Mouse (Mus musculus) MEL-GATA-1-ER (cell line): ENCODE results near the gene Fam107b.

Experiments
- DNase-seq: peaks from one replicate; pipeline ENCODE4 v3.0.0-alpha.2; 2012; ENCODE audit warnings: low read depth; ENCODE audit errors: extremely low read depth

The Fam107b gene

DNA sequence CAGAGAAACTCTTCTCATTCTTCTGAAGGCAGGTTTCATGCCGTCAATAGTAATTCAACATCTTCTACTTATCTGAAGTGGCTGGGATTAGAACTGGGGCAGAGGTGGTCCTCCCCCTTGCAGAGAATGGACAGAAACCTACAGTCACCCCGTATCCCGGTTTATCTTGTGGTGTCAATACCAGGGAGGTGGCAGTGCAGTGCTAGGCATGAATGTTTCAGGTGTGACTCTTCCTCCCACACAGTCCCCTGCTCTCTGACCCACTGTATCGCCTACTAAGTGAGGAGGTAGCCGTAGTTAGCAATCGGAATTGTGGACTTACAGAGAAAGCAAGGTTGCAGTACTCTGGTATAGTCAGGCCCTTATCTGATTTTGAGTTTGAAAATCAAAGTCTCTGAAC lies 201.2 kb downstream of the Fam107b start:
- DNase-seq, result no peak

DNA sequence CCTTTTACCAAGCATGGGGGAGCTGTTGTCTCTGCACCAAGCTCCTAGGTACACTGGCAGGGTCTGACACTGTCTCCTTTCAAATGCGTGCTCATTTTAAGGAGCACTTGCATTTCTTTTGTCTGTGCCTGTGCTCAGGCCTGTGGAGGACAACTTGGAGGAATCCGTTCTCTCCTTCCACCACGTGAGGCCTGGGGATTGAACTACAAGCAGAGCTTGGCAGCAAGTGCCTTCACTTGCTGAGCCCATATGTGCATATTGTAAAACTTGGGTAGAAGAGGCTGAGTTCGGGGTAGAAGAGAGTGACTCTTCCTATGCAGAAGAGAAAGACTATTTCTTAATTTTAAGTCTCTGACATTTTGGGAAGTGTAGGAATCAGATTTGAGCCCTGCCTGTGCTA lies 202.8 kb downstream of the Fam107b start:
- DNase-seq, result no peak

DNA sequence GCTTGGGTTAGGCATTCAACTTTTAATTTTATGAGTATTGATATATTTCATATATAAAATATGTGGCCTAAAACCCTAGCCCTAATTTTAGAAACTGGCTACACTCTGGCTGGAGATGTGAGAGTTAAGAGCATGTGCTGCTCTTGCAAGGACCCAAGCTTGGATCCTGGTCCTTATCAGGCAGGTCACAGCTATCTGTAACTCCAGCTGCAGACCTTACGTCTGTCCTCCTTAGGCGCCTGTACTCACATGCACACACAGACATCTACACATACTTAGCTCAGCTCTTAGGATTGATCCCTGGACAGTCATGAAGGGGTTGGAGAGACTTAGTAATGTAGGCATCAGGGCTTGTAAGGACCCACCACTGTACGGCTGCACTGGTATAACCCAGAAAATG lies 205.3 kb downstream of the Fam107b start:
- DNase-seq, result peak; percentile 13

DNA sequence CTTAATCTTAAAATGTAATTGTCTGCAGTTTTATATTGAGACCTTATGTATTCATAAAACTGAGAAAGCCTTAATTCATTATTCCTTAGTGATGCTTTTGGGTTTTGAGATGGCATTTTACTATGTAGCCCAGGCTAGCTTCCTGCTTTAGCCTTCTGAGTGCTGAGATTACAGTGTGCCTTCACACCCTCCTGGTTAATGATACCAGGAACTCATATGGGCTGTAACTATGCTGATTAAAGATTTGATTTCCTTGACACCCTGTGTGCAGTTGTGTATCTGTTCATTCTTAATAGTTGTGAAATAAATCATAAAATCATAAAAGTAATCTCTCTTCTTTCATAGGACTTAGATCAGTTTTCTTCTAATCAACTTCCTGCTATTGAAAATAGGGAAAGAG lies 205.8 kb downstream of the Fam107b start:
- DNase-seq, result no peak

DNA sequence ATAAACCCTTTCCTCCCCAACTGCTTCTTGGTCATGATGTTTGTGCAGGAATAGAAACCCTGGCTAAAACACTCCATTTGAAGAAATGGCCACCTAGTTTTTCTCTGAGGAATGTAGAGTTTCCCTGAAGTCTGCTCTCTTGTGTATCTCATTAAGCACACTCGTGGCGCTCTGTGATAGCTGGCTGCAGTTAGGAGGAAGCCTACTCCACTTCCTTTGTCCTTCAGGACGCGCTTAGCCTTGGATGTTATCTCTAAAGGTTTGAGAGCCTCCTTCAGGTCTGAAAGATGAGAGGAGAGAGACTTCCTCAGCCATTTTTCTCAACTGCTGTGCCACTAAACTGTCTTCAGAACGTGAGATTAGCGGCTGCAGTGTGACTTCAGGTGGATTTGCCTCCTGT lies 207.4 kb downstream of the Fam107b start:
- peak; percentile 11 for DNase-seq

DNA sequence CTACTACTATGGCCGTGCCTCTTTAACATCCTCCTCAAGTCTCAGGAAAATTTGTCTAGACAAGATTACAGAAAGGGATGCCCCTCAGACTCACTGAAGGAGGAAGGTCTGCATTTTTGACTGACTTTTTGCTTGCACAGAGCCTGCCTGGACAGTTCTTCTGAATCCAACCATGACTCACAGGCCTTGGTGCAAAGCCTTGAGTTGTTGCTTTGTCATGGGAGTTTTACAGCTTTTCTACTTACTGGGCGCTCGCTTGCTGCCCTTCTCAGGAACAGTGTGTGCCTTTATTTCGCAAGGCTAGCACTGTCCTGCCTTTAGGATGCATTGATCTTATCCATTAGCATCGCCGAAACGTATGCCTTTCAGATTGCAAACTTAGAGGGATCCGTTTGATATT lies 215.3 kb downstream of the Fam107b start:
- no peak for DNase-seq

DNA sequence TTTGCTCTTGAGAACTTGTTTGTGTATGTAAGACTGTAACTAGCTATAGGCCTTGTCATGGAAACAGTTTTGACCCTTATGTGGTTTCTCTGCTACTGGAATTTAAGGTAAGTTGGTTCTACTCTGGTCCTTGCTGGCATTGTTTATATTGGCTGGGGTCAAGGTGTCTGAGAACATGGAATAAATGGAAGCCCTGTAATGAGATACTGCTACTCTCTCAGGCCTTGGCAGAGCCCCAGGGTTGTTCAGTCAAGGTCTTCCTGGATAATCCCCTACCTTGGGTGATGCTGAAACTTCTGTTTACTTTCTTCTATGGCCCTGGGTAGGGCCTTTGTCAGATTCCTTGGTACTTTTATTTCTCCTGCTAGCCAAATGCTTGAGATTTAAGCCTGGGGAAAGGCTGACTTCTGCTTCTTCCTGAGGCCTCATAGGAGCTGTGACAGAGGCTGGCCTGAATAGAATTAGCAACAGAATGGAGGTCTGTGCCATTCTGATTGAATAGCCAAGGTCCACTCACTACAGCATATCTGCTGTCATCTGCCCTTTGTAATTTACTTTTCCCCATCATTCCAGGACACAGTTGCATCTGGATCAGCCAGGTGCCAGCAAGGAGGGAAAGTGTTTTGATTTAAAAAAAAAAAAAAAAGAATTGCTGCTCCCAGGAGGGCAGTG lies 217.6 kb downstream of the Fam107b start:
- DNase-seq, result no peak

DNA sequence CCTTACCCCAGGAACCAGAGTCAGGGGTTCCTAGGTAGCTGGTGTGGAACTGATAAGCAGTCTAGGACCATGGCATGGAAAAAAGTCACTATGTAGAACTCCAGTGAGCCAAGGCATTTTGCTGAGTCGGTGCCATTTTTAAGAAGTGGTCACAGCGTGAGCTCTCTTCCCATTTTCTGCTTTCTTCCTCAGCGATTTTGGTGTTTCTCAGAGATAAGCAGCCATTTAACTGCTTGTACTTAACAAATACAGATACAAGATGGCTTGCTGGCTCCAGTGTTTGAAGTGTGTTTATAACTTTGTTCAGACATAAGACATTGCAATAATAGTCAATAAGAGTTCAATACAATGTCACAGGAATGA lies 218.1 kb downstream of the Fam107b start:
- DNase-seq, result peak; percentile 47

DNA sequence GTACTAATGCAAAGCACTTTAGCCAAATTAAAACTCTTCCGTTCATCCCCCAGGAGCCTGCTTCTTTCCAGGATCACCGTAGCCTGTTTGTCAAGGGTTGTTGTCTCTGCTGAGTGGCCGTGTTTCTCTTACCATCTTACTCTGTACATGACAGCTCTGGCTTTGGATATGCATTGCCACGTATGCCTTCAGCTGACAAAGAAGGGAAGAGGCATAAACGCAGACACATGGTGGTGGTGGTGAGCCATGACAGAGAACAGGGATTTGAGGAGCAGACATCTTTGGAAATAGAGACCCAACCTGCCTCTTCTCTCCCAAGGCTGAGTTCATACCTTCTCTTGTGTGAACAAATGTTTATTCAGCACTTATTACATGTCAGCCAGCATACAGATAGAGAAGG lies 226.3 kb downstream of the Fam107b start:
- no peak for DNase-seq

DNA sequence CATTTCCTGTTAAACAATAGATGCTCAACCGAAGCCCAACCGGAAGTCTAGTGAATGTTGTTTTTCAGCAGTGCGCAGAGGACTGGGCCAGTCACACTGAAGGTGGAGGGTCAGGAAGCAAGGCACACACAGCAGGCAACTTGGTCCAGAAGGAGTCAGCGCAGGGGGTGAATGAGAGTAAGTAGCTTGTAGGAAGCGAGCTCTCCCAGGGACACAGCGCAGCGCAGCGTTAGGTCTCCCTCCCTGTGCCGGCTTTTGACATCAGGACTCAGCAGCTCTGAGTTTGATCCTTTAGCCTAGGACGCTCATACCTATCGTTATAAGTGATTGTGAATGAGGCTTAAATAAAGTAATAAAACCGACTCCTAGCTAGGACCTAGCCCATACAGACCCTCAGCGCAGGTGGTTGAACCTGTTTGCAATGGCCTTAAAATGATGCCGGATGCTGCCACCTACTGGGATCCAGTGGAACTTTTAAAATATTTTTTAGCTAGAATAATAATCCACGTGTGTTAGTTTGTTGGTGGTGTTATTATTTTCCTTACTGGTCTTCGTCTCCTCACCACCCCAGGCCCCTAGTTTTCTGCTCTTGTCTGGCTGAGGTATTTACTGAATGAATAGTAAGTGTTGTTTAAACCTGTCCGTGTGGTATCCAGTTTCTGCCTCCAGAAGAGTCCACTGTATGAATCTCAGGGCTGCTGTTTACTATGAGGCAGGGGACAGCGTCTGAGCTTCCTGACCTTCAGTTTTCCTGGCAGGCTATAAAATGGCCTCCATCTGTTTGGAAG lies 229.7 kb downstream of the Fam107b start:
- DNase-seq, result peak; percentile 13

DNA sequence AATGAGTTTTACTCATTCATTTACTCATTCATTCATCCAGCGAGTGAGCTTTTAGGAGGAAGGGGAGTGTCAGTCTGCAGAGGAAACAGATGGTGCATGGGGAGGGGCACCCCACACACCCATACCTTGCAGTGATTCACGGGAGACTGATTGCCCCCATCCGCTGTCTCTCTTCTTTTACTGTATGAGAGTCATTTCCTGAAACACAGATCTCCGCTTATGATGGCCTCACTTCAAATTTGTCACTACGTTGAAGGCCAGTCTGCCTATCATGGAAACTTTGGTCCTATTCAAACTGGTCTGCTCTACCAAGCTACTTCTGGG lies 230.2 kb downstream of the Fam107b start:
- DNase-seq, result no peak

DNA sequence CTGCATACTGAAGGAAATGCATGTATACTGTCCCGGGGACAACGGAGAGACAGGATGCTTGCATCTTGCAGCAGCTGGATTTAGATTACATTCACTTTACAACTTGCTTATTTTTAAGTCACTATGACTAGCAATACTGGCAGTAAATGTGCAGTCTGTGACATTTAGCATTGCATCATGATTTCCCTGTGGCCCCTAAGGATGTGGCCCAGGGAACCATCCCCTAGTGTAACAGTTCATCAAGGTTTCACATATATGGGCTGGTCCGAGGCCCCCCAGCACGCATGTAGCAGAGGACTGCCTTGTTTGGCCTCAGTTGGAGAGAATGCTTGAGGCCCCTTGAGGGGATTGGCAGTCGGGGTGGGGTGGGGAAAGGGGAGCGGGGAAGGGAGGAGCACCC lies 235.5 kb downstream of the Fam107b start:
- no peak for DNase-seq

DNA sequence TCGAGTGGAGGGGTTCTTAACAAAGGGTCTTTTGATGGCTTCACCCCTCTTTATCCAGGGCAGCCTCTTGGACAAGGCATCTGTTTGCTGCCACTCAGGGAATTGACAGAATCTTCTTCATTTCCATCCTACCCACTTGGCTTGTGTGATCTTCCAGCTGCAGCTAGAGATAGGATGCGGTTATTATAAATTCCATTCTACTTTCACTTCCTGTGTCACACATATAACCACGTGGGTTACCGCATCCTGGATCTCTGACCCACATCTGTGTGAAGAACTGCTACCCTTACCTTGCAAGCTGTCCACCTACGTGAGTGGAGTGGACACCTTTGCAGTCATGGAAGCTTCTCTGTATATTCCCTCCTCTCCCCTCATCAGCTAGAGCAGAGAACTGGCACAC lies 240.0 kb downstream of the Fam107b start:
- DNase-seq, result no peak

DNA sequence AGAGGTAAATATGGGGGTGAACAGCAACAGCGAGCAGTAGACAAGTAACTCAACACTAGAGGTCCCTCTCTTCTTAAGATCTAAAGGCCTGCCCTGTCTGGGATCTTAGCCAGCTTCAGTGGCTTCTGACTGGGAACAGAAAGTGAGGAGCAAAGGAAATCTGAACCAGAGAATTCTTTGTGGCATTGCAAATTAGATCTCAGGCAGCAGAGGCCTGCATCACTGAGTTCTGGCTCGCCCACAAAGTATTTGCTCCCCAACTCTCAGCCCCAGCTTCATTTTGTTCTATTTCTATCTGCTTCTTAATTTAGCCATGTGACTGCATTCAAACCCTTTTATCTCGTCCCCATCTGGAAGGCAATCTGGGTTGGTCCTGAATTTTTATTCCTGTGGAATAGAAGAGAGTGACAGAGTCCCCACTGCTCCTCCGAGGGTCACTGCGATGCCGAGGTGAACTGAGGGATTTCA lies 245.9 kb downstream of the Fam107b start:
- no peak for DNase-seq

DNA sequence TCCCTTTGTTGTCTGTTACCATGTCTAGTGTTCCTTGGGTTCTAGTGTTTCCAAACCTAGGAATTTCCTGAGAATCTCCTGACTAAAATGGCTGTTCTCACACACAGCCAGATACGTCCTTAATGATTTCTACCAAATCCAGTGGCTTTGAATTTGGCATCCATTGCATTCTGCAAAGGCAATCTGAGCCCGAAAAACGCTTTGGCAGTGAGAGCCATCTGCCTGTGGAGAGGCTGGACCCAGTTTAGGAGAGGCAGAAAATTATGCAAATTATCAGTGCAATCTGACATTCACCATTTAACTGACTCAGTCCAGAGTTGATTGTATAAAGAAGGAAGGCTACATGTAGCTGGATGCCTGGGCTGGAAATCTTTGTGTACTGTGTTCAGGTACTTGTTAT lies 247.3 kb downstream of the Fam107b start:
- DNase-seq, result no peak

DNA sequence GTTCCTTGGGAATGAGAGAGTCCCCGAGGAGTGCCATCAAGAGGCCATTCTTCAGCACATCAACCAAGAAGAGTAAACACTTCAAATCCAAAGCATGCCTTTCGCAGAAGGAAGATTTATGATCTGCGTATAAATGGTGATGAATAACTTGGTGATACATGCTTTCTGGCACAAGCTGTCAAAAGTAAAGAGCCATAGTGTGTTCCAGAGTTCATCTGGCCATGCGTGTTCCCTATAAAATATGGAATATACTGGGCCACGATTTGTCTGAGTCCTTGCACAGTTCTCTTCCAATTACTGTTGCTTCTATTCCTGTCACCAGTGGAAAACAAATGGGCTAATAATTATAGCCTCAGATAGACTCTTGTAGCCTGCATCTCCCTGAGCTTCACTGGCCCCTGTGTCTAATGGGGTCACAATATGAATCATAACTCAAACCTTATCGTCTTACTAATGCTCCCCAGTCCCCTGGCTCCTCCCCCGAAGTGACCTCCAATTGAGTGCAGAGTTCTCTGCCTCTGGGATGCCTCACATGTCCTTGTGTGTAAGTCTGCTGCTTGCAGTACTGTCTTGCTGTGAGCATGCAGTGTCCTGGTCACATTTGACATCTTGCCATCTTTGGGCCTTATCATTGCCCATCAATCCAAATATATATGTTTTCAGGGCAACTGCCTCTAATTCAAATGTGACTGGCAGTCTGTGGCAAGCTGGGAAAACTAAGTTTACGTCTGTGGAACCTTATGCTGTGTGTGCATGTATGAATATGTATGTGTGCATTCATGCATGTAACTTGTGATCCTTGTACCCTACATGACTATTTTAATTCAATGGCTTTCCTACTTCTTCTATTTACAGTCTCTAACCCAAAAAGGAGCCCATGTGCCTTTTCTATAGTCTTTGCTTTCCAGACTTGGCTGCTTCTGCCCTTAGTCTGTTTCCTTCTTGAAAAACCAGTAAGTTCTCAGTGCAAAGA lies 252.5 kb downstream of the Fam107b start:
- DNase-seq, result no peak
